Mouse (Mus musculus): ENCODE measurements around the gene Ass1.

Ass1 gene

GRCm38 (mm10) chr2:31458989-31459936 lies 10.7 kb upstream of the Ass1 start:
- 62% methylated on average over 16 of the region's 16 CpGs for WGBS

GRCm38 (mm10) chr2:31460025-31460571 lies 9.9 kb upstream of the Ass1 start:
- WGBS, result 6% methylated on average over 48 of the region's 48 CpGs

- 87% methylated on average over 7 of the region's 7 CpGs for WGBS
Observed at GRCm38 (mm10) chr2:31460920-31461319, 9.1 kb upstream of the Ass1 start.

- 44% methylated on average over 8 of the region's 8 CpGs for WGBS
Observed at GRCm38 (mm10) chr2:31462051-31462450, 8.0 kb upstream of the Ass1 start.

- WGBS, result 92% methylated on average over 7 of the region's 7 CpGs
Observed at GRCm38 (mm10) chr2:31463253-31463652, 6.8 kb upstream of the Ass1 start.

GRCm38 (mm10) chr2:31463696-31464528 lies 6.1 kb upstream of the Ass1 start:
- WGBS, result 63% methylated on average over 8 of the region's 8 CpGs

GRCm38 (mm10) chr2:31464529-31464910 lies 5.5 kb upstream of the Ass1 start:
- WGBS, result 84% methylated on average over 6 of the region's 6 CpGs

- 93% methylated on average over 1 of the region's 1 CpGs for WGBS
Observed at GRCm38 (mm10) chr2:31467457-31467856, 2.5 kb upstream of the Ass1 start.

- 95% methylated on average over 7 of the region's 7 CpGs for WGBS
Observed at GRCm38 (mm10) chr2:31468857-31469256, 1.1 kb upstream of the Ass1 start.

- 36% methylated on average over 7 of the region's 7 CpGs for WGBS
Observed at GRCm38 (mm10) chr2:31469480-31469879, 527 bp upstream of the Ass1 start.

- 12% methylated on average over 19 of the region's 19 CpGs for WGBS
Observed at GRCm38 (mm10) chr2:31470683-31471385, 827 bp downstream of the Ass1 start.

- WGBS, result 83% methylated on average over 6 of the region's 6 CpGs
Observed at GRCm38 (mm10) chr2:31471611-31472010, 1.6 kb downstream of the Ass1 start.

GRCm38 (mm10) chr2:31472406-31473065 lies 2.5 kb downstream of the Ass1 start:
- 51% methylated on average over 10 of the region's 10 CpGs for WGBS

- 69% methylated on average over 4 of the region's 4 CpGs for WGBS
Observed at GRCm38 (mm10) chr2:31473941-31474340, 3.9 kb downstream of the Ass1 start.

GRCm38 (mm10) chr2:31474686-31475085 lies 4.7 kb downstream of the Ass1 start:
- WGBS, result 80% methylated on average over 5 of the region's 5 CpGs

GRCm38 (mm10) chr2:31476107-31476820 lies 6.3 kb downstream of the Ass1 start:
- WGBS, result 72% methylated on average over 10 of the region's 10 CpGs

GRCm38 (mm10) chr2:31477234-31478161 lies 7.5 kb downstream of the Ass1 start:
- 76% methylated on average over 12 of the region's 12 CpGs for WGBS

GRCm38 (mm10) chr2:31482914-31483575 lies 13.0 kb downstream of the Ass1 start:
- WGBS, result 25% methylated on average over 8 of the region's 8 CpGs

GRCm38 (mm10) chr2:31484187-31484586 lies 14.2 kb downstream of the Ass1 start:
- WGBS, result 35% methylated on average over 5 of the region's 5 CpGs
